Mouse (Mus musculus) c-Kit-positive CD71-positive TER-119-negative erythroid progenitor cells, embryonic 14.5 days (primary cell): ENCODE data around the gene Tmem247.

Experiments
- DNase-seq: peaks from one replicate; pipeline ENCODE4 v3.0.0-alpha.2; 2013; ENCODE audit warnings: low read depth

The Tmem247 gene

DNA sequence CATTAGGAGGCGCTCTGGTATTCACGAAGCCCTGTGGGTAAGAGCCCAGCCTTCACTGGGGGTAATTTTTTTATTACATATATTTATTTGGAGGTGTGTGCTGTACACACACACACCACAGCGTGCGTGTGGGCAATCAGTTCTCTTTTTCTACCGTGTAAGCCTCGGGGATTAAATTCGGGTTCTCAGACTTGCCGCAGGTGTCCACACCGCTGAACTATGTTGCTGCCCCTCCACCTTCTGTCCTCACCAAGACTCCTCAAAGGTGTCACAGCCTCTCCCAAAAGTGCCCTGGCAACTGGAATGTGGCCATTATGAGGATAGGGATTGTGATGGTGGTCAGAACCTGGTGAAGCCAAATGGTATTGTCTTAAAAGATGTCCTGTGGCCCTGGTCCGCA lies at the start of gene Tmem247:
Tmem247 (plus strand) TSS at position 301 of the 400 bp plus-strand sequence.
- no peak for DNase-seq

DNA sequence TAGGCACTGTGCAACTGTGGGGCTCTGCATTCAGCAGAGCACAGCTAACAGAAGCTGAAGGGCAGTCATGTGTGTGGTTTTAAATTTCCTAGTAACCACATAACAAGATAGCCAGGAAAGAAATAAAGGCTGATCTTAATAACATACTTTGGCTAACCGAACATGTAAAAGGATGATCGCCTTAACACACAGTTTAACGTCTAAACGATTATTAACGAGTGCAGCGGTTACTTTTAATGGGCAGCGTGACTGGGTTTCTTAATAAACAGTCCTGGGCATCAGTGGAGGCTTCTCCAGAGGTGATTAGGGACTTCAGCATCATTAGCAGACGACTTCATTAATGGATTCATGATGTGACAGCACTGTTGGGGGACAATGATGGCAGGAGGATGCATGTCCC lies 46.6 kb upstream of the Tmem247 start:
- no peak for DNase-seq

DNA sequence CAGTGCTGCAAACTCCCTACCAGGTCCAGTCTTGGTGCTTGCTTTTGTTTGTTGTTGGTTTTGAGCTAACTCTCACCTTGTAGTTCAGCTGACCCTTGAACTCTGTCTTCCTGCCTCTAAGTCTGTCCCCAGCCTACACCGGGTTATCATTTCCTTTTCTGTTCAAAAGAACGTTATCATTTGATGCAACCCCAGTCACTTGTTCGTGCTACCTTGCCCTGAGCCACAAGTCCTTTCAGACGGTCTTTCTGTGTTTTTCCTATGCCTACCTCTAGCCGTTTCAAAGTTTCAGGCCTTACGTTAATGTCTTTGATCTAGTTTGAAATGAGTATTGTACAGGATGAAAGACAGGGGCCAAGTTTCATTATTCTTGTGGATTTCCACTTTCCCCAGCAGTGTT lies 44.5 kb upstream of the Tmem247 start:
- no peak for DNase-seq

DNA sequence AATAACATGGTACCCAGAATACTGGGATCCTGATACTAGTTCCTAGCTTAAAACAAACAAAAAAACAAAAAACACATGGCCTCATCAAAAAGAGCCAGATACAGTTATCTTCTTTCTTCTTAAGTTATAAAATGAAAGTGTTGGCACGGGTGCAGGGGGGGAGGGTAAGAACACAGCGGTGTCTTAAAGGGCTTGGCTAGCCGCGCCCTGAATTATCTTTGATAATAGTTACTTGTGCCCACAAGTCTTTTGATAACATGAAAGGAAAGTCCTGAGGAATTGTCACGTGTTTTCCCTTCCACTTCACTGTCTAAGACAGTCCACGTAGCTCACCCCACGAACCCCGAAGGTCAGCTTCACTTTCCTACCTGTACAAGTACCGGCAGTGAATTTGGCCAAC lies 40.2 kb upstream of the Tmem247 start:
- DNase-seq = no peak

DNA sequence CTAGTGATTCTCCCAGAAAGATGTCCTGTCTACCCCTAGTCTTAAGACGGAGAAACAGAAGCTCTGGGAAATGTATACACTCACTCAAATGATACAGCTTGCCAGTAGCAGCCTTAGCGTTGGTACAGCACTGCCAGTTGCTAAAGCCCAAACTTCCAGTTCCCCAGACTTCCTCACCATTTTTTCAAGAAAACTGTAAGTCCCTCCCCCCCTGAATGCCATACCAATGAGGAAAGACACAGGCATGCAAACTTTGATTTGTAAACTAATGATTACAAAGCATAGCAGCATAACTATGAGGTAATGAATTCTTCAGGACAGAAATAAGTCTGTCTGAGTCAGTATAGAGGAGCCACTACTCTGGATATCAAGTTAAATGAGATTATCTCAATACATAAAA lies 39.4 kb upstream of the Tmem247 start:
- DNase-seq = no peak

DNA sequence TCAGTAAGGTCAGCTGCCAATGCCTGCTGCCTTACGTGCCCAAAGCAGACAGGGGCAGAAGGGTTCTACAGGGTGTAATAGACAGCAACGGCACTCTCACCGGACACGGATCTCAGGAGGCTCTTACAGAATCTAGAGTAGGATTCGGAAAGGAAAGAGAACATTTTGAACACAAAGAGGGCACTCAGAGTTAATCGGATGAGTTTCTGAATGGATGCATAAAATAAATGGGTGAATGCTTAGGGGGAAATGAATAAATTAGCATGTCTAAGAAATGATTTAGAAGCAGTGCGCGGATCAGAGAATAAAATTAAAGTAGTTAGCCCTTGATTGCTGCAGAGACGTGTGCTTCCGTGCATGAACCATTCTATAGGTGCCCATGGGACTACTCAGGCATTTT lies 37.1 kb upstream of the Tmem247 start:
- no peak for DNase-seq

DNA sequence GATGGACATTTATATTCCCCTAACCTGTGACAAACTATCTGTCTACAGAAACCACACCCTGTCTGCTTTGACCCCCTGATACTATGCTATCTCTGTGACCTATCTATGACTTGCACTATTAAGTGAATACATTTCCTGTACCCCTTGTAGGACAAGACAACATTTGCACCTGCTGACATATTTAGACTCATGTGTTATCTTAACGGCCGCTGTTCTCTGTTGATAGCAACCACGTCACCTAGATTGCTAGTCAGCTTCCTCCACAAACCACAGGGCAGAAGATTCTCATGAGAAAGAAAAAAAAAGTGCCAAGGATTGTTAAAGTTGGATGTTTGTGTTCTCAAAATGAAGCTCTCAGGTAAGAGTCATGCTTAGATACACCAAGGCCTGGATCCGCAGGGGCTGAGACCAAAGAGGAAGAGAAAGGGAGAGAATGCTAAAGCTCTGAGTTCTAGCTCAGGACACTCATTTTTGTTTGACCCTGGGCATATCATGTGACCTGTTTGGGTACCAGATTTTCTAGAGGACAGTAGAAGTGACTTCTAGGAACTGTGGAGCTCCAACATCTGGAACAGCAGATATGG lies 36.6 kb upstream of the Tmem247 start:
- no peak for DNase-seq

DNA sequence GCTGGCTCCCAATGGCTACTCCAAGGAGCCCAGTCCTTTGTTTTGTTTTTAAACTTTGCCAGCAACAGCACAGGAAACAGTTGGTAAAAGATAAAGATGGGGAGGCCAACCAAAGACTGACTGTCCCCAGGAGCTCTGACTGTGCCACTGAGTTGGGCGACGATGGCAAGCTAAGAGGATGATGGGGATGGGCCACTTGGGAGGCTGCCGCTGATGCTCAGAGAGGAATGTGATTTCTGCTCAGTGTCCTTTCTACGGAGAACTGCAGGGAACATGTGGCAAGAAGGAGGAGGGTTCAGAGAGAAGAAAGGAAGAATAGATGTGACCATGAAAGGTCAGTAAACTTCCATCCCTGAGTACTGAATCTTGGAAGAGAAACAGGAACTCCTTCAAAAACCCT lies 22.0 kb upstream of the Tmem247 start:
- DNase-seq = no peak

DNA sequence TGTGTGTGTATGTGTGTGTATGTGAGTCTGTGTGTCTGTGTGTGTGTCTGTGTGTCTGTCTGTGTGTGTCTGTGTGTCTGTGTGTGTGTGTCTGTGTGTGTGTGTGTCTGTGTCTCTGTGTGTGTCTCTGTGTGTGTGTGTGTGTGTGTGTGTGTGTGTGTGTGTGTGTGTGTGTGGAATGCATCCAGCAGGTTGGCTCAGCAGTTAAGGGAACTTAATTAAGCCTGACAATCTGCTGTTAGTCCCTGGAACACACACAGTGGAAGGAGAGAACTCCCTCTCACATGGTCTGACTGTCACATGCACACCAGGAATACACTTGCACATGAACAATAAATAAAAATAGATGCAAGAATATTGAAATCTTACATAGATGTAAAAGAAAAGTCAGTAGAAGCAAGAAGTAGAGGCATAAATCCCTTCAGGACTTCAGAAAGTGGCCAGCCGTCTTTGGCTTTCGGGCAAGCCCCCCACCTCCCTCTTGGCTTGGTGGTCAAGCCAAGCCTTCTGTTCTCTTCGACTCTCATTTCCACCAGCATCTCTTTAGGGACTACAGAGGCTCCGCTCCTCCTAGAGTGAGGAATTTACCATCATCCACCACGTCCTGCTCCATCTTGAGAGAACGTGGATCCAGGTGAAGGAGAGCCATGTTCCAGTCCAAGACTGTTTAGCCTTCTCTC lies 19.5 kb upstream of the Tmem247 start:
- DNase-seq = no peak

DNA sequence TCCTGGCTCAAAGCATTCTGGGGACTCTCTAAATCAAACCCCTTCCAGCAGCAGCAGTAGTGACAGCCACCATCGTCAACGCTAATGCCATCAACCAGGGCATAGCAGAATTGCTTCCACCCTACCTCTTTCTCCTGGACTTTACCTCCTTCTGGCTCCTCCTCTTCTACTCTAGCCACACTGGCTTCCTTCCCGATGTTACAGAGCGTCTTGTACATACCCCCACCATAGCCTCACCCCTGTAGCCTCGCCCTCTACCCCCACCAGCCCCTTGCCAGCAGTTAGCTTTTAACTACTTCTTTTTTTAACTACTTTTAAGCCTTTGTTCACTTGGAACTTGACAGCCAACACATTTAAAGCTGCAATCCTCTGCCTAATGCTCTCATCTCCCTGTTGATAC lies 17.3 kb upstream of the Tmem247 start:
- DNase-seq = no peak

DNA sequence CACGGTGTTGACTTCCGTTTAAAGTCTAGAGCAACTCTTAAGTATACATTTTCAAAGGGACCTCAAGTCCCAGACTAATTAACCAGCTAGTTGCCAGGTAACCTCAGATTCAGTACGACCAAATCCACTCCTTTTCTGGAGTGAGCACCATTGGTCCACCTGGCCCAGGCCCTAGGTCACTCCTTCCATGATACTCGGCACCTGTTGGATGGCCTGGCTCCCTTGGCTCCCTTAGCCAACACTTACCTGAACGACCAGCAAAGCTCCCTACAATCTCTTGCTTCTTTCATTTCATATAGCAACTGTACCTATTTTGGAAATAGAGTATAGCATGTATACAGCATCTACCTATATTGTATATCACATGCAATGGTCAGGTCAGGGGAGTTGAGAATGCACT lies 16.6 kb upstream of the Tmem247 start:
- DNase-seq = no peak

DNA sequence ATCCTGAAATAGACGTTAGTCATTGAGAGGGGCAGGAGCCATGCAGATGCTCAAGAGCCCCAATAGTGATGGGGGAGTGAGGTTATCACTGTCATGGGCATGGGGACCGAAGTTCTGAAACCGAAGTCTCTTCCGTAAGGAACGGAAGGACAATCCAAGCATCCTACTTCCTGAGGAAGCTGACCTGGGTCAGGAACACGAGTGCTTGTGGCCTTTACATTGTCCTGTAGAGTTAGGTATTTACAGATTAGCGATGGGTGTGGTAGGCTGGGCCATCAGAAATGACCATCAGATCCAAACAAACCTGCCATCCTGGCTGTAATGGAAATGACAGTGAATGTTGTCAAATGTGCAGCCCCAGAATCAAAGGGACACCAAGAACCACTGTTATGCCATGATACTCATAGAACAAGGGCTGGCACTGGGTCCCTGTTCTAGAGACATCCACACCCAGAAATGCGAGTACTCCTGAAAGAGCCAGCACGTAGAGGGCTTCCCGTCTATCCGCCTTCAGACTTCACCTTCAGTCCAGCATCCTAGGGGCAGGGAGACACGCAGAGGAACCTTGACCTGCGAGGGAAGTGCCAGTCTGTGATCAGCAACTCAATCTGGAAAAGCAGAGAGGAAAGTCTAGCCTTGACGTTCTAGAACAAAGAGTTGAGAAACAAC lies 14.6 kb upstream of the Tmem247 start:
- DNase-seq = no peak

DNA sequence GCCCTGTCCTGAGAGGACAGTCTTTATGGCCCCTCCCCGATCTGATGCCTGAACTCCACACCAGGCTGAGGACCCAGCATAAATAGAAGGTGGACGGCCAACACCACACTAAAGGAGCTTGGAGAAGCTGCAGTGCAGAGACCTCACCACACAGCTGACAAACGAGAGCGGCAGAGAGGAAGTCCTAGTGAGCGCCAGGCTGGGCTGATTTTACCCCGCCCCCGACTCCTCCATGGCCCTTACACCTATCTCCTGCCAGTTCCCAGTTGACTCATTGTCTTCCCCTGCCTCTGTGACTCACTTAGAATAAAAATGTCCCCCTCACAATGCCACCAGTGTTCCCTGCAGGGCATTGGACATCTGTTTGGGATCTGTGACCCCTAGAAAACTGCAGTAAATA lies 13.6 kb upstream of the Tmem247 start:
- DNase-seq = no peak

DNA sequence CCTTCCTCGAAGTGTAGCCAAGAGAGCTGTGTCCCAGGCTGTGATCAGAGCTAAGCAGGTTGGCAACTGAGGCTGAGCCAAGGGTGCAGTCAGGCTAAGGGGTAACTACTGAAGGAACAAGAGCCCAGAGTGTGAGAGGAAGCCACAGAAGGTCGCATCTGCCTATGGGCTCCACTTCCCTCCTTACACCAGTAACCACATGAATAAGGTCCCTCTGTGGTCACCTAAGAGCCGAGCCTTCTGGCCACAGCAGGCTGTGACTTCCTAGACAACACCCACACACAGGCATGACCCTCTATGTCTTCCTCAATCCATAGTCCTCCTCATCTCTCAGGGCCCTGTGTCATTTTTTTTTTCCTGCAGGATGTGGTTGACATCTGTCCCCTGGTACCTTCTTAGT lies 12.9 kb upstream of the Tmem247 start:
- no peak for DNase-seq

DNA sequence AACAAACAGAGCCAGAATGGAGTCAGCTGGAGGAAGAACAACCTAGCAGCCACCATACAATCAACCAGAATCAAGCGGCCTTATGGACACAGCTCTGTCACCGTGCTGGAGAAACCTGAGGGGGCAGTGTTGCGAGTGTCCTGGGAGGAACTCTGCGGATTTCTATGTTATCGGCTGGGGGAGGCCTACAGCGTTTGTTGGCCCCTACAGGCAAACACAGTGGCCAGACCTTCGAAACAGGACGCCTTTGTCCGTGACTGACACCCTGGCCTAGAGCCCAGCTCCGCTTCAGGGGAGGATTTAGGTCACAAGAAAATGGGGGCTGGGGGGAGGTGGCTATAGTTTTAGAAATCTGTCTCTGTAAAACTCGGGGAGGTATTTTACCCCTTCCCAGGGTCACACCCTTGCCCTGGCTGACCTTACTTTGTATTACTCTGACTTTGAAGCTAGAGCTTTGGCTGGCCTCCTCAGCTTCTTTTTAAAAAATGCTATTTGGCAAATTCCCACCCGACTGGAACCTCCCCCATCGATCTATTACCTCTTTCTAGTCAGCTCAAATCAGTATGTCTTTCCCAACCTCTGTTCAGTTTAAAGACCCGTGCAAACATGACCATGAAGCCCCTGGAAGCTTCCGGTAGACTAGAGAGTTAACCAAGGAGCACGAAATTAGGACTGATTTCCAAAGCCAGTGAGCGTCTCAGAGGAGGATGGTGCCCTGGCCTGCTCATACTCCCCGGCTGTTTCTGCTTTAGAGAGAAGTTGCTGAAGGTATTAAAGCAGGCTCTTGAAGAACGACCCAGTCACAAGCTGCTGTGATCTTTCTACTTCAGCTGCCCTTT lies 11.6 kb upstream of the Tmem247 start:
- no peak for DNase-seq

DNA sequence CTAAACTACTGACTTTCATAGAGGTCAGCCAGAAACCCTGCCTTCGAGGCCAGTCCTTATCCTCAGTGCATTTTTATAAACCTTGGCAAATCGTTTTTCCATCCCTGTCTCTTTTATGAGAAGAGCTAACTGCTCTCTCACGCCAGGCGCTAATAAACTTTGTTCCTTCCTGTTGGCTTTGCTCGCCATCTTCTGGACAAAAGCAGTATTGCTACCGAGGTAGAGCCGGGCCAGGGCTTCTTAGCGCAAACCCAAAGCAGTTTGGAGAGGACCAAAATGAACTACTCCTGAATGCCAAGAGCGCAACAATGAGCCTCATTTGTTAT lies 11.0 kb upstream of the Tmem247 start:
- peak; percentile 22 for DNase-seq

DNA sequence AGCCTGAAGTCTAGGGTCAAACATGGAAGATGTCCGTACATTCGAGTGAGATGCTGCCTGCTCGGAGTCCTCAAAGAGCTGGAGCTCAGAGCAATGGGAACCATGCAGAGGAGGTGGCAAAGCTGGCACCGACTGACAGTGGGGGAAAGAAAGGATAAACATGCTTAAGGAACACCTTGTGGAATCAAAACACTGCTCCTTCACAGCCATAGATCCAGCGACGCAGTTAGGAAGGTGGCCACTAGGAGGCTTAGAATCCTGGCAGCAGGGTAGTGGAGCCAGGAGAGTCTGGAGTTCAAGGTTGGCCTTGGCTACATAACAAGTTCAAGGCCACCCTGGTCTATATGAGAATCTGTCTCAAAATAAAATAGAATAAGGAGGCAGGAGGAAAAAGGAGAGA lies 10.5 kb upstream of the Tmem247 start:
- no peak for DNase-seq

DNA sequence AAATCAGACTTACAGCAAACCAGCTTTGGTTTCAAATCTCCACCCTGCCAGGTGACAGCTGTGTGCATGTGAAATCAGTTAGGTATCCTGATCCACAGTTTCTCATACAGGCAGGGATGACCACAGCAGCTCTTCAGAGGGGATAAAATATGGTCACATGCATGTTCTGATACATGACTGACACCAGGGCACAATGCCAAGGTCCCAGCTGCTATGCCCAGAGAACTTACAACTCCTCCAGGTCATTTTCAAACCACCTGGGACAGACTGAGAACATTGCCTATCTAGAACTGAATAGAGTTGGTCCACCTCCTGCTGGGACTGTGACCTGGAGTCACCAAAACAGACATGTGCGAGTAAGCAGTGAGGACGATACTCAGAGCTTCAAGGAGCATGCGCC lies 10.1 kb upstream of the Tmem247 start:
- DNase-seq = no peak

DNA sequence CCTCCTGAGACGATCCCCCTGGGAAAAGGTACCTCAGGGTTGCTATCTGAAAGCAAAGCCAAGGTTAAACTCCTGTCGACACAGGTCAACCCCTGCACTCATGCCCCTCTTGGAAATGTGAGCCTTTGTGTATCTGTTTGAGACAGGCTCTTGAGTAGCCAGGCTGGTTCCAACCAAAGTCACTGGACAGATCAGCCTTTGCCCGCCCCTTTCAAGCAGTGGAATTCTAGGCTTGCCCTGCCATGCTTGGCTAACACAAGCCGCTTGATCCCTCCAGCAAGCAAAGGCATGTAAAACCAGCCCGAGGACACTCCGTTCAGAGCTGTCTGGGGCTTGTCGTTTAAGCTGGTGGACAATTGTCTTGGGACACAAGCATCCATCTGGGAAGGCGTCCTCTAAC lies 8.8 kb upstream of the Tmem247 start:
- DNase-seq = no peak

DNA sequence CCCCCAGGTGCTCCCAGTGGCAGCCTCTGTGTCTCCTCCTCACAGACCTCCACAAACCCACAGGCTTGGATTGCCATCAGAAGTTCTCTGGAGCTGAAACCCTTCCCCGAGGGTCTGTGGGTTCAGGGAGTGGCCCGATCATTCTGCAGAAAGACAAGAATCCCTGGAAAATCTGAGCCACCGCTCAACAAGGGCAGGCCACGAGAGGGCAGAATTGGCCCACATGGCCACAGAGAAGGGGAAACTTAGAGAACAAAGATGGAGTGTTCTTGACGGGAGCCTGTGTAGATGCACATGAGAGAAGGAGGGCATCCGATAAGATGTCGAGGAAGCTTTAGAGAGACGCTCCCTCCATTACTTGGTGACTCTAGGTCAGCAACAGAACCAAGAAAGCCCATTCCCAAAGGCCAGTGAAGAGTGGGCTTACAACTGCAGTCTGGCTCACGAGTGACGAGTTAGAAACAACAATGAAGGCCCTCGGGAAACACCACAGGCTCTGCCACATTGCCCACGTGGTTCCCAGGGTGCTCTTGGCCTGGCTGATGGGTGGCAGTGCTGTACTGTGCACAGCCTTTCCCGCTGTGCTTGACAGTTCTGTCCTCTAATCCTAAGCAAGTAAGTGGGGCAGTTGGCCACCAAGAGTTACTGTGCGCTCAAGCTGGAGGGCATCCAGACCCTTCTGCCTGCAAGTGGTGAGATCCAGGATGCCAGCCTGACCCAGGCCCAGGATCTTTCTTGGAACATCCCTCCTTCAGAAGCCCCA lies 7.2 kb upstream of the Tmem247 start:
- no peak for DNase-seq

DNA sequence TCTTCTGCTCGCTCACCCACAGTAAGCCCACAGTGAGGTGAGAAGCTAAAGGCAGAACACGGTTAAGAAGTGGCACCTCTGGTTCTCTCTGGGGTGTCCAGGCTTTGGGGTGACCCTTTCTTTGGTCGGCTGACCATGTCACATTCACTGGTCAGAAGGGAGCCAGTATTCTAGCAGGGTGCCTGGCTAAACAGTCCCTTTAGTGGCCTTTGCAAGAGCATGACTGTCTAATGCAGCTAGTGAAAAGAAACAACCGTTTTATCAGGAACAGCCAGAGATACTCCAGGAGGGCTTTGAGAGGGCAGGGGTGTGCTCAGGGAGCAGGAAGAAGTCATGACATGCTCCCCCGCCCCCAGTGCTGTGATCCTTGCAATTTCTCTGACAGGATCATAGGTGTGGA lies 5.9 kb upstream of the Tmem247 start:
- no peak for DNase-seq

DNA sequence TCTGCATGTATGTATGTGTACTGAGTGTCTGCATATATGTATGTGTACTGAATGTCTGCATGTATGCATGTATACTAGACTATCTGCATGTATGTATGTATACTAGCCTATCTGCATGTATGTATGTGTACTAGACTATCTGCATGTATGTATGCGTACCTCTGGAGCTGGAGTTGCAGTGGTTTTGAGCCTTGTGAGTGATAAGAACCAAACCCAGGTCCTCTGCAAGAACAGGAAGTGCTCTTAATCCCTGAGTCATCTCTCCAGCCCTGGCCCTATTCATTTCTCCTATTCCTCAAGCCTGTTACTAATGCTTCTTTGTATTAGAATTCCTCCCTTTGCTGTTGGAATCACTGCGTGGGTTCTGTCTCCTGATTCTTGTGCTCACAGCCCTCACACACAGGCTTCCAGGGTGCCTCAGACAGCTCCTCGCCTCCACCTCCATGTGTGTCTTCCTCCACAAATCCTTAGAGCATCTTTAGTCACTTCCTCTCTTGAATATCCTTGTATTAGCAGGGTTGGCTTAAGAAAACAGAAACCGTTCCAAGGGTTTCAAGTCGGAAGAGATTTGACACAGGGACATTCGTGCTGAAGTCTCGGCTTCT lies 4.0 kb upstream of the Tmem247 start:
- DNase-seq = no peak
